Mouse (Mus musculus): Measurements from ENCODE around the gene St3gal2. TPM values are rescaled to one million over a fixed set of nuclear protein-coding genes. Genes with fewer than 3 reads are reported as not detected.
"Not testable (repeated sequence)": the region's sequence is repeated elsewhere in the genome, so short reads cannot be mapped to it uniquely, and the experiment has no call there.

The St3gal2 gene
- polyA plus RNA-seq, 1 experiment: 4.7 TPM

DNA sequence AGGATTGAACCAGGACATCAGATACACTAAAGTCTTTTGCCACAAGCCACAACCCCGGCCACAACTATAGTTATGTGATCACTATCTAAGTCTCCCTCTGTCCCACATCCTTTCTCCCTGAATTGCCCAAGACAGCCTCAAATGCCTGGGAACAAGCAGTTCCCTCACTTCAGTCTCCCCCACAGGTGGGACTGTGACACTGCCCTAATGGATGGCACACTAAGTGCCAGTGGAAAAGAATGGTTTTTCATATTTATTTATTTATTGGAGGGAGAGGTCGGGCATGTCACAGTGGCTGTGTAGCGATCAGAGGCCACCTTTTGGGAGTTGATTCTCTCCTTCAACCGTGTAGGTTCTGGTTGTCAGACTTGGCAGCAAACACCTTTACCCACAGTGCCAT, 26.0 kb downstream of the St3gal2 start:
- no peaks in the 10 kb centered on the region for H3K27me3 ChIP-seq (ENCODE audit: control insufficient read depth, insufficient read depth, low read length)
- TF ChIP-seq POLR2A (IDR thresholded peaks at IDR 0.05; ENCODE audit: control insufficient read depth, low read depth, low read length) (no peak), CTCF (IDR thresholded peaks at IDR 0.05; ENCODE audit: control insufficient read depth, insufficient read depth, insufficient replicate concordance, low read depth, low read length) (no peak)
- no peaks in the 10 kb centered on the region for H3K36me3 ChIP-seq (ENCODE audit: control insufficient read depth, insufficient read depth, low read length)
- H3K4me3 ChIP-seq (ENCODE audit: control insufficient read depth, low read depth, low read length): no peak overlapping the region
- no peak overlapping the region for H3K27ac ChIP-seq (ENCODE audit: control insufficient read depth, insufficient read depth, low read depth, low read length)
- peaks cover 8% of the 10 kb centered on the region for H3K4me1 ChIP-seq (ENCODE audit: control insufficient read depth, insufficient read depth, low read length)

DNA sequence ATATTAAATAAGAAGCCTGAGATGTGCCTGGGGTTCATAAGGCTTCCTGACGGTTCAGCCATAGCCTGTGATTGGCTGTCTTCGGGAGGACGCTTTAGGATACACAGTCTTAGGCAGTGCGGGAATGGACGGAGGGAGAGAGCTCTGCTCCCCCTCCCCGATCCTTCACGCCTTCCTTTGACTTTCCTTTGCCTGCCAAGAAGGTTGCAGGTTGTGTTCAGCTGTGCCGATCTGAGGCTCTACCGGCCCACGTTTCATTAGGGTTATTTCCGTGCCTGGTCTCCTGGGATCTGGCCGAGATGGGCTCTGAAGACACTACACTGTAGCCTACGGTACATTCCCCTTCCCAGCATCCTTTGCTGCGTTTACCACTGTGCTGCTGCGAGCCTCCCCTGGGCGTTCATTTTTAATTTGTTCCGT, 30.4 kb downstream of the St3gal2 start:
- Histone ChIP-seq H3K4me1 (ENCODE audit: control insufficient read depth, insufficient read depth, low read length) (peaks cover 6% of the 10 kb centered on the region), H3K27ac (ENCODE audit: control insufficient read depth, insufficient read depth, low read depth, low read length) (no peak overlapping the region), H3K36me3 (ENCODE audit: control insufficient read depth, insufficient read depth, low read length) (no peaks in the 10 kb centered on the region), H3K4me3 (ENCODE audit: control insufficient read depth, low read depth, low read length) (peak overlapping the region; percentile 61), H3K27me3 (ENCODE audit: control insufficient read depth, insufficient read depth, low read length) (no peaks in the 10 kb centered on the region)
- no peak for TF ChIP-seq POLR2A (IDR thresholded peaks at IDR 0.05; ENCODE audit: control insufficient read depth, low read depth, low read length)
- TF ChIP-seq CTCF (IDR thresholded peaks at IDR 0.05; ENCODE audit: control insufficient read depth, insufficient read depth, insufficient replicate concordance, low read depth, low read length): no peak

GRCm38 (mm10) chr8:110954776-110955175, 35.1 kb downstream of the St3gal2 start:
- no peaks in the 10 kb centered on the region for H3K36me3 ChIP-seq (ENCODE audit: control insufficient read depth, insufficient read depth, low read length)

DNA sequence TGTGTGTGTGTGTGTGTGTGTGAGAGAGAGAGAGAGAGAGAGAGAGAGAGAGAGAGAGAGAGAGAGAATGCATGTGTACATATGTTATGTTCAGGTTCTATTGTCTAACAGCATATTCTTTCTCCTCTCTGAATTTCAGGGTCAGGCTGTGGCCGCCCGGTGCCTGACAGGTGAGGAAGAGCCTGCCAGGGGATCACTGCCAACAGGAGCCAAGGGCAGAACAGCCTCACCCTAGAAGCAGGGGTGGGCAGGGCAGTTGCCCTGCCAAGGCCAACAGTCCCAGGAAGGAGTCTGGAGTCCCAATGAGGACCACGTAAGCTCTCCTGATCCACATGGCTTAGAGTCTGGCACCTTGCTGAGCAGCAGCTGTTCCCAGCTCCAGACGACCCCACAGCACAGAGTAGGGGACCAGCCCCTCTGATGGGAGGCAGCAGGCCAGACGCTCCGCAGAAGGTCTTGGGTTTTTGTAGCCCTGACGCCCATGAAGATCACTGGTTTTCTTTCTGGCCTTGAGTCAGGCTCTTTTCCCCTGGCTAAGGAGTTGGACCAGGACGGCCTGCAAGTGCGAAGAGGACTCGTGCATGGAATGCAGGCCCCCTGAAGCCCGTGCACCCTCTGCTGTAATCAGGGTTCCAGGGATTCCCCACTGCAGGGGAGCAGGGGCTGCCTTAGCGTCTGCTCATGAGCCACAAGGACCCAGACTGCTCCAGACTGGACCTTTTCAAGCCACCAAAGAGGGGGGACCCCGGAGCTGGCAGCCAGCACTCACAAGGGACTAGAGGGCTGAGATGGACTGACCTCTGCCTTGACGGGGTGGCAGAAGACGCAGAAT, 37.1 kb downstream of the St3gal2 start:
- Histone ChIP-seq H3K4me1 (ENCODE audit: control insufficient read depth, insufficient read depth, low read length) (no peaks in the 10 kb centered on the region), H3K4me3 (ENCODE audit: control insufficient read depth, low read depth, low read length) (no peak overlapping the region), H3K36me3 (ENCODE audit: control insufficient read depth, insufficient read depth, low read length) (no peaks in the 10 kb centered on the region), H3K27me3 (ENCODE audit: control insufficient read depth, insufficient read depth, low read length) (no peaks in the 10 kb centered on the region), H3K27ac (ENCODE audit: control insufficient read depth, insufficient read depth, low read depth, low read length) (no peak overlapping the region)
- TF ChIP-seq POLR2A (IDR thresholded peaks at IDR 0.05; ENCODE audit: control insufficient read depth, low read depth, low read length): no peak
- no peak for TF ChIP-seq CTCF (IDR thresholded peaks at IDR 0.05; ENCODE audit: control insufficient read depth, insufficient read depth, insufficient replicate concordance, low read depth, low read length)

More at GRCm38 (mm10) chr8:110954776-110955175, 35.1 kb downstream of the St3gal2 start:
- Histone ChIP-seq H3K4me3 (ENCODE audit: control insufficient read depth, low read depth, low read length) (no peak overlapping the region), H3K27me3 (ENCODE audit: control insufficient read depth, insufficient read depth, low read length) (no peaks in the 10 kb centered on the region), H3K27ac (ENCODE audit: control insufficient read depth, insufficient read depth, low read depth, low read length) (no peak overlapping the region), H3K4me1 (ENCODE audit: control insufficient read depth, insufficient read depth, low read length) (peaks cover 4% of the 10 kb centered on the region)
- TF ChIP-seq CTCF (IDR thresholded peaks at IDR 0.05; ENCODE audit: control insufficient read depth, insufficient read depth, insufficient replicate concordance, low read depth, low read length) (no peak), POLR2A (IDR thresholded peaks at IDR 0.05; ENCODE audit: control insufficient read depth, low read depth, low read length) (no peak)

DNA sequence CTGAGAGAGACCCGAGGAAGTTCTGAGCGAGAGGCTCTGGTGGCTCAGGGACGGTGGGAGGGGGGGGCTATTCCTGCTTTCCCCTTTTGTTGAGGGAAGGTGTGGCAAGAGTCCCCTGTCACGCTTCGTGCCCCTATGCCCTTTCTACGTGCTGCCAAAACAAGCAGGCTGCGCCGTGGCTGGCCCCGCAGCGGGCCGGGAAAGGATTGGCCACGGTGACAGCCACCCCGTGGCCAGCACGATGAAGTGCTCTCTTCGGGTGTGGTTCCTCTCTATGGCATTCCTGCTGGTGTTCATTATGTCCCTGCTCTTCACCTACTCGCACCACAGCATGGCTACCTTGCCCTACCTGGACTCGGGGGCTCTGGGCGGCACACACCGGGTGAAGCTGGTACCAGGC, 37.7 kb downstream of the St3gal2 start:
- H3K4me1 ChIP-seq (ENCODE audit: control insufficient read depth, insufficient read depth, low read length): no peaks in the 10 kb centered on the region
- H3K4me3 ChIP-seq (ENCODE audit: control insufficient read depth, low read depth, low read length): no peak overlapping the region
- TF ChIP-seq POLR2A (IDR thresholded peaks at IDR 0.05; ENCODE audit: control insufficient read depth, low read depth, low read length) (no peak), CTCF (IDR thresholded peaks at IDR 0.05; ENCODE audit: control insufficient read depth, insufficient read depth, insufficient replicate concordance, low read depth, low read length) (no peak)
- H3K27me3 ChIP-seq (ENCODE audit: control insufficient read depth, insufficient read depth, low read length): no peaks in the 10 kb centered on the region
- H3K36me3 ChIP-seq (ENCODE audit: control insufficient read depth, insufficient read depth, low read length): no peaks in the 10 kb centered on the region
- no peak overlapping the region for H3K27ac ChIP-seq (ENCODE audit: control insufficient read depth, insufficient read depth, low read depth, low read length)

- Histone ChIP-seq H3K4me3 (ENCODE audit: control insufficient read depth, low read depth, low read length) (no peak overlapping the region), H3K27ac (ENCODE audit: control insufficient read depth, insufficient read depth, low read depth, low read length) (no peak overlapping the region), H3K4me1 (ENCODE audit: control insufficient read depth, insufficient read depth, low read length) (no peaks in the 10 kb centered on the region), H3K27me3 (ENCODE audit: control insufficient read depth, insufficient read depth, low read length) (no peaks in the 10 kb centered on the region), H3K36me3 (ENCODE audit: control insufficient read depth, insufficient read depth, low read length) (no peaks in the 10 kb centered on the region)
- TF ChIP-seq CTCF (IDR thresholded peaks at IDR 0.05; ENCODE audit: control insufficient read depth, insufficient read depth, insufficient replicate concordance, low read depth, low read length) (no peak), POLR2A (IDR thresholded peaks at IDR 0.05; ENCODE audit: control insufficient read depth, low read depth, low read length) (no peak)
Measured at GRCm38 (mm10) chr8:110958135-110958534, 38.4 kb downstream of the St3gal2 start.

- not testable (repeated sequence) for H3K27ac ChIP-seq (ENCODE audit: control insufficient read depth, insufficient read depth, low read depth, low read length); H3K36me3 ChIP-seq (ENCODE audit: control insufficient read depth, insufficient read depth, low read length); H3K4me3 ChIP-seq (ENCODE audit: control insufficient read depth, low read depth, low read length); H3K27me3 ChIP-seq (ENCODE audit: control insufficient read depth, insufficient read depth, low read length); H3K4me1 ChIP-seq (ENCODE audit: control insufficient read depth, insufficient read depth, low read length)
Measured at GRCm38 (mm10) chr8:110958553-110958952, 38.8 kb downstream of the St3gal2 start.
